Mouse (Mus musculus) stomach, adult 2 months (tissue): ENCODE results near the gene Zfp334. TPM values are rescaled to one million over a fixed set of nuclear protein-coding genes. Genes with fewer than 3 reads are reported as not detected.

Experiments used
- polyA plus RNA-seq: library from polyadenylated mRNA; depleted of rRNA; stranded (reverse); fragments of >200 nt; gene quantifications from 2 replicates; pipeline ENCODE4 v1.2.3, GENCODE M21; 2012; rRNA removed

The Zfp334 gene
- 0.31 and 0.43 TPM in 2 replicates for polyA plus RNA-seq

GRCm38 (mm10) chr2:165387844-165388495, at the start of gene Zfp334:
Gene Zfp334, minus strand, starts transcription at chr2:165388259.

DNA sequence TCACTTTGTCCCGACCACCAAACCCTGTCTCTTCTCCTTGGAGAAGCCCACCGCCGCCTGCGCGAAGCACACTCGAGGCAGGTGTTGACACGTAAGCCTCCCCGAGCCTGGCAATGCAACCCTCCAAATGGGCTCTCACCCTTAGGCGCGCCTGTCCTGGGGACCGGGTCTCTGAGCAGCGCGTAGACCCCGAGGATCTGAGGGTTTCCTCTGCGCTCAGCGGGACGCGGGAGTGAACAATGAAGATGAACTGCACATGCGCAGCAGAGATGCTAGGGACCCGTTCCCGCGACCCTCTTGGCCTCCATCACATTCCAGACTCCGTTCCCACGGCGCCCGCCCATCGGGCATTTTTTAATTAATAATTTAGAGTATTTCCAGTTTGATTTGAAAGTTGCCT, 19.6 kb downstream of the Zfp334 start, which contains the start of gene Zfp663:
Gene Zfp663 (minus strand): TSS at position 234 of the 400 bp plus-strand sequence.

DNA sequence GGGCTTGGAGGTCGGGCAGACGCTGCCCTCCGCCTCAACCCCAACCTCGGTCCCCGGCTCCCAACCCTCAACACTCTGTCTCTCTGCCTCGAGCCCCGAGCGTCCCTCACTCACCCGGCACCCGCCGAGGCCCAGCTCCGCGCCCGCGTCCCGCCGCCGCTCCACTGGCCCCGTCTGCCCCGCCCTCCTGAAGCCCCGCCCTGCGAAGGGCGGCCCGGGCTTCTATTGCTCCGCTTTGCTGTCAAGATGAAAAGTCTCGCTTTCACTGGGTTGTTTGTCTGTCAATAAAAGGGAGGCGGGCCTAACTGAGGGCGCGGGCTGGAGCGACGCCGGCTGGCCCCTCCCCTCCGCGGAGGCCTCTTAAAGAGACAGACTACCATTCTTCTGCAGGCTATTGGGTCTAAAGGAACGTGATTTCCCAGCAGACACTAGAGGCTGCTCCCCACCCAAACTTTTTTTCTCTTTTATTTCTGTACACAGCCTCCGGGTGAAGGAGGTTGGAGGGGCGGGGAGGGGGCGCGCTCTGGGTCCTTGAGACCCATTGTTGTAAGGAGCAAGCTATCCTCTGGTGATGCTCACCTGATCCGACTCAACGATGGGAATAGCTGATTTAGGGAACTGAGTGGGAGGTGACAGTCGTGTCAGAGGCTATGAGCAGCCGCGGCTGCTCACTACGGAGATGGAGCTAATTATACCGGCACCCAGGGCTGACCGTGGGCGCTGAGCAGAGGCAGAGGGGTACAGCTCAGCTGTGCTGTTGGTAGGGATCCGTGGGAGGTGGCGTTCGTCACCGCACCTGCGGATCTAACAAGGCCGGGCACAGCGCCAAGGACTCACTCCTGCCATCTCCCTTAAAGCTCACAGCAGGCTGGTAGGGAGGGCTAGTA, 61.5 kb downstream of the Zfp334 start, which contains the start of gene Elmo2:
Gene Elmo2 (minus strand): TSS at position 176 of the 887 bp plus-strand sequence.

Other genes with a start within 250 kb of the Zfp334 start
- gene Cdh22, start 153.4 kb downstream of the Zfp334 start, polyA plus RNA-seq = 0.14 and 0.23 TPM in 2 replicates
- 28.1 and 30.2 TPM in 2 replicates for gene Slc35c2, start 100.4 kb downstream of the Zfp334 start, polyA plus RNA-seq
- 17.2 and 18.7 TPM in 2 replicates for gene Elmo2, start 61.8 kb downstream of the Zfp334 start, polyA plus RNA-seq
- not detected in 2 replicates for gene Zfp663, start 19.5 kb downstream of the Zfp334 start, polyA plus RNA-seq
- 0.18 and 0.26 TPM in 2 replicates for gene Ocstamp, start 12.1 kb upstream of the Zfp334 start, polyA plus RNA-seq
- gene Slc13a3, start 85.0 kb upstream of the Zfp334 start, polyA plus RNA-seq = 0.54 and 1.1 TPM in 2 replicates
- gene Trp53rka, start 105.1 kb upstream of the Zfp334 start, polyA plus RNA-seq = 9.8 and 16.7 TPM in 2 replicates
- 23.2 and 28.6 TPM in 2 replicates for gene Slc2a10, start 115.5 kb upstream of the Zfp334 start, polyA plus RNA-seq
- 35.2 and 49.1 TPM in 2 replicates for gene Eya2, start 206.8 kb upstream of the Zfp334 start, polyA plus RNA-seq